Mouse (Mus musculus) forebrain, embryonic 16.5 days (tissue): Measurements from ENCODE around the gene Cog2. TPM values are rescaled to one million over a fixed set of nuclear protein-coding genes. Genes with fewer than 3 reads are reported as not detected.

ENCODE experiments used
- ATAC-seq: fragments of 200-750 bp; cut with Nextera tagmentation; 2 replicates; pipeline ENCODE4 v1.8.0; 2017; ENCODE audit warnings: mild to moderate bottlenecking, moderate library complexity
- H3K27ac ChIP-seq: fragments of 300-500 bp; sonication (generic); 2 replicates; pipeline ENCODE4 v1.5.1; 2014; ENCODE audit warnings: low read length, control low read depth
- H3K27me3 ChIP-seq: fragments of 300-500 bp; sonication (generic); replicated peaks from 2 replicates; pipeline ENCODE4 v1.6.1; 2014; ENCODE audit warnings: low read length; ENCODE audit not compliant: control insufficient read depth, insufficient read depth
- H3K36me3 ChIP-seq: fragments of 300-500 bp; sonication (generic); 2 replicates; pipeline ENCODE4 v1.6.1; 2014; ENCODE audit not compliant: control insufficient read depth, insufficient read depth
- H3K4me1 ChIP-seq: fragments of 300-500 bp; sonication (generic); replicated peaks from 2 replicates; pipeline ENCODE4 v1.6.1; 2014; ENCODE audit warnings: low read length; ENCODE audit not compliant: control insufficient read depth, insufficient read depth
- H3K4me2 ChIP-seq: fragments of 300-500 bp; sonication (generic); 2 replicates; pipeline ENCODE4 v1.6.1; 2014; ENCODE audit warnings: mild to moderate bottlenecking, low read length, control low read depth
- H3K4me3 ChIP-seq: fragments of 300-500 bp; sonication (generic); replicated peaks from 2 replicates; pipeline ENCODE4 v1.5.1; 2014; ENCODE audit warnings: mild to moderate bottlenecking, low read length, control low read depth
- H3K9ac ChIP-seq: fragments of 300-500 bp; sonication (generic); replicated peaks from 2 replicates; pipeline ENCODE4 v1.6.1; 2014; ENCODE audit warnings: low read depth, low read length, control low read depth
- H3K9me3 ChIP-seq: fragments of 300-500 bp; sonication (generic); 2 replicates; pipeline ENCODE4 v1.6.1; 2016; ENCODE audit warnings: low read length; ENCODE audit not compliant: control insufficient read depth
- WGBS: fragments of 180-500 bp; shearing (Covaris S2); extraction: QIAGEN DNeasy Blood & Tissue Kit; methylation state at CpG from one replicate; pipeline ENCODE4 v1.1.7; 2014; 5-methylcytosine and 5-hydroxymethylcytosine counted together
- polyA plus RNA-seq: library from polyadenylated mRNA; unstranded; fragments of >200 nt; fragmentation: Nextera tagmentation; extraction: Ambion mirVana; gene quantifications from 2 replicates; pipeline ENCODE4 v1.2.1, GENCODE M21; 2015

Cog2 gene
- polyA plus RNA-seq: 41.4 and 42.1 TPM in 2 replicates

- peak within 1 kb of the TSS; percentile 63 for H3K4me2 ChIP-seq
- H3K36me3 ChIP-seq: no peaks in the 10 kb centered on the region
- H3K27ac ChIP-seq: no peak within 1 kb of the TSS
- H3K9ac ChIP-seq: peak within 1 kb of the TSS; percentile 84
- no peaks in the 10 kb centered on the region for H3K9me3 ChIP-seq
- 10% methylated on average over 50 of the region's 50 CpGs for WGBS
- ATAC-seq: peak; percentile 100
- 0 out of 2 replicates have a peak, but pooled peaks cover 5% of the 10 kb centered on the region for H3K27me3 ChIP-seq
- peaks cover 15% of the 10 kb centered on the region for H3K4me1 ChIP-seq
- peak within 1 kb of the TSS; percentile 96 for H3K4me3 ChIP-seq
Observed at GRCm38 (mm10) chr8:124520249-124521080, at the start of gene Cog2. TSS of gene Cog2 (plus strand) at chr8:124520767.

GRCm38 (mm10) chr8:124475690-124476089 lies 44.9 kb upstream of the Cog2 start:
- WGBS: 82% methylated on average over 5 of the region's 5 CpGs

GRCm38 (mm10) chr8:124476701-124477100 lies 43.9 kb upstream of the Cog2 start:
- no peak for ATAC-seq
- H3K9ac ChIP-seq: no peak overlapping the region
- H3K27me3 ChIP-seq: no peaks in the 10 kb centered on the region
- no peak overlapping the region for H3K4me3 ChIP-seq
- H3K4me2 ChIP-seq: no peak overlapping the region
- H3K27ac ChIP-seq: no peak overlapping the region
- H3K9me3 ChIP-seq: no peaks in the 10 kb centered on the region
- peaks cover 4% of the 10 kb centered on the region for H3K4me1 ChIP-seq
- 48% methylated on average over 9 of the region's 9 CpGs for WGBS
- H3K36me3 ChIP-seq: no peaks in the 10 kb centered on the region

More at GRCm38 (mm10) chr8:124475690-124476089, 44.9 kb upstream of the Cog2 start:
- Histone ChIP-seq H3K9me3 (no peaks in the 10 kb centered on the region), H3K4me3 (no peak overlapping the region), H3K36me3 (no peaks in the 10 kb centered on the region), H3K4me2 (no peak overlapping the region), H3K27ac (no peak overlapping the region), H3K9ac (no peak overlapping the region), H3K27me3 (no peaks in the 10 kb centered on the region), H3K4me1 (peaks cover 4% of the 10 kb centered on the region)
- no peak for ATAC-seq

GRCm38 (mm10) chr8:124479251-124479650 lies 41.3 kb upstream of the Cog2 start:
- no peak overlapping the region for H3K27ac ChIP-seq
- H3K36me3 ChIP-seq: no peaks in the 10 kb centered on the region
- H3K9ac ChIP-seq: no peak overlapping the region
- no peak overlapping the region for H3K4me2 ChIP-seq
- 77% methylated on average over 3 of the region's 3 CpGs for WGBS
- H3K4me3 ChIP-seq: no peak overlapping the region
- ATAC-seq: no peak
- H3K9me3 ChIP-seq: no peaks in the 10 kb centered on the region
- peaks cover 4% of the 10 kb centered on the region for H3K4me1 ChIP-seq
- no peaks in the 10 kb centered on the region for H3K27me3 ChIP-seq

- Histone ChIP-seq H3K9ac (no peak overlapping the region), H3K4me2 (no peak overlapping the region), H3K9me3 (no peaks in the 10 kb centered on the region), H3K4me1 (peaks cover 4% of the 10 kb centered on the region), H3K4me3 (no peak overlapping the region), H3K36me3 (no peaks in the 10 kb centered on the region), H3K27ac (no peak overlapping the region), H3K27me3 (no peaks in the 10 kb centered on the region)
- no peak for ATAC-seq
- WGBS: 88% methylated on average over 8 of the region's 8 CpGs
Observed at GRCm38 (mm10) chr8:124480321-124480720, 40.2 kb upstream of the Cog2 start.

GRCm38 (mm10) chr8:124482790-124483189 lies 37.8 kb upstream of the Cog2 start:
- no peak for ATAC-seq
- Histone ChIP-seq H3K27me3 (no peaks in the 10 kb centered on the region), H3K4me1 (no peaks in the 10 kb centered on the region), H3K4me3 (no peak overlapping the region), H3K36me3 (no peaks in the 10 kb centered on the region), H3K27ac (no peak overlapping the region), H3K9ac (no peak overlapping the region), H3K4me2 (no peak overlapping the region), H3K9me3 (no peaks in the 10 kb centered on the region)
- WGBS: 95% methylated on average over 2 of the region's 2 CpGs

GRCm38 (mm10) chr8:124483356-124484115 lies 37.0 kb upstream of the Cog2 start:
- WGBS: 74% methylated on average over 7 of the region's 7 CpGs
- no peak for ATAC-seq

GRCm38 (mm10) chr8:124489311-124489710 lies 31.3 kb upstream of the Cog2 start:
- H3K9me3 ChIP-seq: no peaks in the 10 kb centered on the region
- no peak overlapping the region for H3K27ac ChIP-seq
- no peak for ATAC-seq
- H3K4me1 ChIP-seq: no peaks in the 10 kb centered on the region
- no peaks in the 10 kb centered on the region for H3K27me3 ChIP-seq
- WGBS: 91% methylated on average over 6 of the region's 6 CpGs
- H3K4me2 ChIP-seq: no peak overlapping the region
- no peaks in the 10 kb centered on the region for H3K36me3 ChIP-seq
- H3K9ac ChIP-seq: no peak overlapping the region
- no peak overlapping the region for H3K4me3 ChIP-seq

More at GRCm38 (mm10) chr8:124483356-124484115, 37.0 kb upstream of the Cog2 start:
- Histone ChIP-seq H3K4me2 (no peak overlapping the region), H3K9ac (no peak overlapping the region), H3K4me3 (no peak overlapping the region), H3K36me3 (no peaks in the 10 kb centered on the region), H3K4me1 (no peaks in the 10 kb centered on the region), H3K9me3 (no peaks in the 10 kb centered on the region), H3K27ac (no peak overlapping the region), H3K27me3 (no peaks in the 10 kb centered on the region)

- no peak for ATAC-seq
- WGBS: 90% methylated on average over 6 of the region's 6 CpGs
- no peaks in the 10 kb centered on the region for H3K27me3 ChIP-seq
Observed at GRCm38 (mm10) chr8:124489786-124490185, 30.8 kb upstream of the Cog2 start.

More at GRCm38 (mm10) chr8:124489786-124490185, 30.8 kb upstream of the Cog2 start:
- Histone ChIP-seq H3K4me2 (no peak overlapping the region), H3K9ac (no peak overlapping the region), H3K4me1 (no peaks in the 10 kb centered on the region), H3K27ac (no peak overlapping the region), H3K9me3 (no peaks in the 10 kb centered on the region), H3K4me3 (no peak overlapping the region), H3K36me3 (no peaks in the 10 kb centered on the region)
